Mouse (Mus musculus): ENCODE measurements around the gene Wbp2. TPM values are rescaled to one million over a fixed set of nuclear protein-coding genes. Genes with fewer than 3 reads are reported as not detected.

Wbp2 gene
- polyA plus RNA-seq, 1 experiment: 156 TPM

GRCm38 (mm10) chr11:116091591-116091990 lies 4.8 kb upstream of the Wbp2 start:
- H3K4me3 ChIP-seq: no peak overlapping the region
- no peaks in the 10 kb centered on the region for H3K27me3 ChIP-seq (ENCODE audit: control insufficient read depth, insufficient read depth, insufficient read length)
- H3K79me2 ChIP-seq (ENCODE audit: control insufficient read depth, insufficient read depth): no peaks in the 10 kb centered on the region
- H3K4me2 ChIP-seq (ENCODE audit: low read depth): no peak overlapping the region
- H3K36me3 ChIP-seq (ENCODE audit: control insufficient read depth, insufficient read depth): no peaks in the 10 kb centered on the region
- no peak for TF ChIP-seq POLR2A (IDR thresholded peaks at IDR 0.05; ENCODE audit: insufficient read length, low read depth)
- no peak for TF ChIP-seq USF1 (IDR thresholded peaks at IDR 0.05; ENCODE audit: low read depth)
- no peak for TF ChIP-seq TCF3 (IDR thresholded peaks at IDR 0.05; ENCODE audit: insufficient read length, low read depth)
- no peak for TF ChIP-seq POLR2AphosphoS2 (IDR thresholded peaks at IDR 0.05; ENCODE audit: insufficient read length, low read depth)
- no peak for TF ChIP-seq MAX (IDR thresholded peaks at IDR 0.05; ENCODE audit: low read depth)
- no peak for TF ChIP-seq MYOG (IDR thresholded peaks at IDR 0.05; ENCODE audit: control insufficient read depth in 1 of 3, insufficient read depth in 1 of 3, insufficient read length in 2 of 3, low read depth in 2 of 3)
- TF ChIP-seq SRF (IDR thresholded peaks at IDR 0.05; ENCODE audit: control insufficient read depth, insufficient read length, low read depth): no peak
- TF ChIP-seq CEBPB (IDR thresholded peaks at IDR 0.05; ENCODE audit: insufficient read depth, poor library complexity, severe bottlenecking): no peak
- TF ChIP-seq MYOD1 (IDR thresholded peaks at IDR 0.05; ENCODE audit: control insufficient read depth in 1 of 3, insufficient read length in 2 of 3, low read depth in 2 of 3): no peak
- no peak for TF ChIP-seq TCF12 (IDR thresholded peaks at IDR 0.05; ENCODE audit: insufficient read depth, poor library complexity, severe bottlenecking)
- TF ChIP-seq E2F4 (IDR thresholded peaks at IDR 0.05; ENCODE audit: insufficient read depth): no peak
- TF ChIP-seq REST (IDR thresholded peaks at IDR 0.05; ENCODE audit: insufficient read depth, insufficient read length): no peak
- H3ac ChIP-seq (ENCODE audit: control insufficient read depth, insufficient read length): no peak overlapping the region

- Histone ChIP-seq H3ac (ENCODE audit: control insufficient read depth, insufficient read length) (no peak overlapping the region), H3K36me3 (ENCODE audit: control insufficient read depth, insufficient read depth) (no peaks in the 10 kb centered on the region), H3K27me3 (ENCODE audit: control insufficient read depth, insufficient read depth, insufficient read length) (no peaks in the 10 kb centered on the region), H3K4me2 (ENCODE audit: low read depth) (no peak overlapping the region), H3K4me3 (no peak overlapping the region), H3K79me2 (ENCODE audit: control insufficient read depth, insufficient read depth) (peaks cover 18% of the 10 kb centered on the region)
- TF ChIP-seq MYOG (IDR thresholded peaks at IDR 0.05; ENCODE audit: control insufficient read depth in 1 of 3, insufficient read depth in 1 of 3, insufficient read length in 2 of 3, low read depth in 2 of 3) (no peak), CEBPB (IDR thresholded peaks at IDR 0.05; ENCODE audit: insufficient read depth, poor library complexity, severe bottlenecking) (no peak), E2F4 (IDR thresholded peaks at IDR 0.05; ENCODE audit: insufficient read depth) (no peak), SRF (IDR thresholded peaks at IDR 0.05; ENCODE audit: control insufficient read depth, insufficient read length, low read depth) (no peak), MYOD1 (IDR thresholded peaks at IDR 0.05; ENCODE audit: control insufficient read depth in 1 of 3, insufficient read length in 2 of 3, low read depth in 2 of 3) (no peak), TCF3 (IDR thresholded peaks at IDR 0.05; ENCODE audit: insufficient read length, low read depth) (no peak), TCF12 (IDR thresholded peaks at IDR 0.05; ENCODE audit: insufficient read depth, poor library complexity, severe bottlenecking) (no peak)
Measured at GRCm38 (mm10) chr11:116089545-116089944, 2.8 kb upstream of the Wbp2 start.

DNA sequence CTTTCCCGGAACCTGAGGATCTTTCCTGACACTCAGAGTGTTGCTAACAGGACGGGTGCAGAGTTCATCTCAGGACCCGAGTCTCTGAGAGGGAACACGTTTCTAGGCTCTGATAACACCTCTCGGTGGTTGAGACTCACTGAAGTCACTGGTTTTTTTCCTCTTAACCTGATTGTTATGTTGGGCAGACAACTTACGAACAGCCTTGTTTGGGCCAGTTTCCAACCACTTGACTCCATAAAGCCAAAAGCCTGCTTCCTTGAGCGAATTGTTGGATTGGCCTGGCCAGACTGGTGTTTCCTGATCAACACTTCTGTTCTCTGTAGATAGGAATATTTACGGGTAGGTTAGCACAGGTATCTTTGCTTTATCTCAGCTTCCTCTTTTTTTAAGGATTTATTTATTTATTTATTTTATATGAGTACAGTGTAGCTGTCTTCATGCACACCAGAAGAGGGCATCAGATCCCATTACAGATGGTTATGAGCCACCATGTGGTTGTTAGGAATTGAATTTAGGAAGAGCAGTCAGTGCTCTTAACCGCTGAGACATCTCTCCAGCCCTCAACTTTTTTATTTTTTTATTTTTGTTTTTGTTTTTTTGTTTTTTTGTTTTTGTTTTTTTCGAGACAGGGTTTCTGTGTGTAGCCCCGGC lies 2.1 kb upstream of the Wbp2 start:
- Histone ChIP-seq H3K79me2 (ENCODE audit: control insufficient read depth, insufficient read depth) (peaks cover 20% of the 10 kb centered on the region), H3K4me3 (no peak overlapping the region), H3ac (ENCODE audit: control insufficient read depth, insufficient read length) (no peak overlapping the region), H3K4me2 (ENCODE audit: low read depth) (no peak overlapping the region), H3K27me3 (ENCODE audit: control insufficient read depth, insufficient read depth, insufficient read length) (no peaks in the 10 kb centered on the region), H3K36me3 (ENCODE audit: control insufficient read depth, insufficient read depth) (no peaks in the 10 kb centered on the region)
- TF ChIP-seq TCF12 (IDR thresholded peaks at IDR 0.05; ENCODE audit: insufficient read depth, poor library complexity, severe bottlenecking) (no peak), POLR2AphosphoS2 (IDR thresholded peaks at IDR 0.05; ENCODE audit: insufficient read length, low read depth) (no peak), USF1 (IDR thresholded peaks at IDR 0.05; ENCODE audit: low read depth) (no peak), POLR2A (IDR thresholded peaks at IDR 0.05; ENCODE audit: insufficient read length, low read depth) (no peak)

- Histone ChIP-seq H3K79me2 (ENCODE audit: control insufficient read depth, insufficient read depth) (peaks cover 22% of the 10 kb centered on the region), H3K4me2 (ENCODE audit: low read depth) (peak overlapping the region; percentile 83), H3K27me3 (ENCODE audit: control insufficient read depth, insufficient read depth, insufficient read length) (no peaks in the 10 kb centered on the region), H3K36me3 (ENCODE audit: control insufficient read depth, insufficient read depth) (peaks cover 6% of the 10 kb centered on the region), H3K4me3 (peak overlapping the region; percentile 55), H3ac (ENCODE audit: control insufficient read depth, insufficient read length) (no peak overlapping the region)
- TF ChIP-seq POLR2AphosphoS2 (IDR thresholded peaks at IDR 0.05; ENCODE audit: insufficient read length, low read depth) (no peak), MYOD1 (IDR thresholded peaks at IDR 0.05; ENCODE audit: control insufficient read depth in 1 of 3, insufficient read length in 2 of 3, low read depth in 2 of 3) (no peak), MAX (IDR thresholded peaks at IDR 0.05; ENCODE audit: low read depth) (no peak), TCF12 (IDR thresholded peaks at IDR 0.05; ENCODE audit: insufficient read depth, poor library complexity, severe bottlenecking) (no peak), REST (IDR thresholded peaks at IDR 0.05; ENCODE audit: insufficient read depth, insufficient read length) (no peak), SRF (IDR thresholded peaks at IDR 0.05; ENCODE audit: control insufficient read depth, insufficient read length, low read depth) (no peak)
Measured at GRCm38 (mm10) chr11:116088188-116088587, 1.4 kb upstream of the Wbp2 start.

DNA sequence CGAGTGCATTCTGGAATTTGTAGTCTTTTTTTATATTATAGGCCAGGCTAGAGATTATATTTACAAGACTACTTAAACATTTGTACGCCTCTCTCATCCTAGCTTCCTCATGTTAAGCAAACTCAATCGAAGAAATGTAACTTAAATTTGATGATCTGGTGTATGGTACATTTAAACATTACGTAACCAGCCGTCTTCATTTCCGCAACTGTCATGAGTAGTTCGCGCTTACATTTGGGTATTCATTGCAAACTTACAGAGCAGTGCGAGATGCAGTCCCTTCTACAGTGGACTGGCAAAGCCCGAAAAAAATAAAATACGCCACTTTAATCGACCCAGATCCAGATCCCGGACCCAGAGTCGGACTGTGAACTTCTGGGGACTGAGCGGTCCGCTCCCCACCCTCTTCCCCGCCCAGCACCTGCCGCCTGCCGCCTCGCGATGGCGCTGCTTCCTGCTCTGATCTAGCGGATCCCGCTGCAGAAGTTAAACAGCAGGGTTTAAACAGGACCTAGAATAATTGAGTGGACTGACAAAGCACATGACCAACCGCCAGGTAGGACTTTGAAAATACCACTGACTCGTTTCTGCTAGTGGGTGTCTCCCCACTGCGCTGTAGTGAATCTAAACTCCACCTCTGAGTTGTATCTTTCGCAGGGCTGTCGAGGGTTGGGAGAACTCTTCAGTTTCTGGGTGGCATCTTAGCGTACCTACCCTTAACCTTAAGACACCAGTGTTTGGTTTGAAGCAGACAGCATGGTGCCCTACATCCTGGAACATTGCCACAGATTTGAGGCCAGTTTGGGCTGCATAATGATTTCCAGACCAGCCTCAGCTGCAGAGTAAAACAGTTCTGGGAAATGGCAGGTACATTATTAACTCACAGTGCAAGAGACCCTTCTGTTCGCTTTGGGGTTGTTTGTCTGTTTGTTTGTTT lies 667 bp upstream of the Wbp2 start:
- Histone ChIP-seq H3K4me3 (peak overlapping the region; percentile 55), H3K36me3 (ENCODE audit: control insufficient read depth, insufficient read depth) (peaks cover 11% of the 10 kb centered on the region), H3K79me2 (ENCODE audit: control insufficient read depth, insufficient read depth) (peaks cover 24% of the 10 kb centered on the region), H3ac (ENCODE audit: control insufficient read depth, insufficient read length) (no peak overlapping the region), H3K27me3 (ENCODE audit: control insufficient read depth, insufficient read depth, insufficient read length) (no peaks in the 10 kb centered on the region), H3K4me2 (ENCODE audit: low read depth) (peak overlapping the region; percentile 83)
- 0 out of 2 replicates have a peak, but pooled peaks have one; percentile 16 for TF ChIP-seq CEBPB (IDR thresholded peaks at IDR 0.05; ENCODE audit: insufficient read depth, poor library complexity, severe bottlenecking)
- peak in 2 of 3 experiments; percentile 11 to 55 for TF ChIP-seq MYOG (IDR thresholded peaks at IDR 0.05; ENCODE audit: control insufficient read depth in 1 of 3, insufficient read depth in 1 of 3, insufficient read length in 2 of 3, low read depth in 2 of 3)
- no peak for TF ChIP-seq REST (IDR thresholded peaks at IDR 0.05; ENCODE audit: insufficient read depth, insufficient read length)
- TF ChIP-seq POLR2AphosphoS2 (IDR thresholded peaks at IDR 0.05; ENCODE audit: insufficient read length, low read depth): no peak
- TF ChIP-seq MAX (IDR thresholded peaks at IDR 0.05; ENCODE audit: low read depth): no peak
- TF ChIP-seq MYOD1 (IDR thresholded peaks at IDR 0.05; ENCODE audit: control insufficient read depth in 1 of 3, insufficient read length in 2 of 3, low read depth in 2 of 3): peak in 2 of 3 experiments; percentile 42 to 60
- no peak for TF ChIP-seq E2F4 (IDR thresholded peaks at IDR 0.05; ENCODE audit: insufficient read depth)
- TF ChIP-seq SRF (IDR thresholded peaks at IDR 0.05; ENCODE audit: control insufficient read depth, insufficient read length, low read depth): no peak
- no peak for TF ChIP-seq USF1 (IDR thresholded peaks at IDR 0.05; ENCODE audit: low read depth)
- no peak for TF ChIP-seq TCF3 (IDR thresholded peaks at IDR 0.05; ENCODE audit: insufficient read length, low read depth)
- TF ChIP-seq TCF12 (IDR thresholded peaks at IDR 0.05; ENCODE audit: insufficient read depth, poor library complexity, severe bottlenecking): no peak
- no peak for TF ChIP-seq POLR2A (IDR thresholded peaks at IDR 0.05; ENCODE audit: insufficient read length, low read depth)

All from myocyte (in vitro differentiated cells).